Mouse (Mus musculus): ENCODE measurements around the gene Suz12. TPM values are rescaled to one million over a fixed set of nuclear protein-coding genes. Genes with fewer than 3 reads are reported as not detected.

Gene Suz12
- polyA plus RNA-seq, 1 experiment from 2014 or later = 8.4 TPM

GRCm38 (mm10) chr11:80043419-80043817 lies 50.5 kb downstream of the Suz12 start:
- 88% methylated on average over 8 of the region's 8 CpGs for WGBS
- no peak for ATAC-seq (ENCODE audit: low FRiP score, low TSS enrichment)

GRCm38 (mm10) chr11:80046856-80047255 lies 54.0 kb downstream of the Suz12 start:
- Histone ChIP-seq H3K4me2 (replicated peaks; ENCODE audit: low read depth) (no peak overlapping the region), H3K36me3 (ENCODE audit: control insufficient read depth, insufficient read depth, low read length) (0 out of 2 replicates have a peak, but pooled peaks cover 5% of the 10 kb centered on the region), H3K4me1 (replicated peaks; ENCODE audit: control insufficient read depth, insufficient read depth) (no peaks in the 10 kb centered on the region), H3K4me3 (ENCODE audit: low read depth, low read length) (no peak overlapping the region), H3K9me3 (ENCODE audit: control insufficient read depth, low read length) (no peaks in the 10 kb centered on the region), H3K27ac (replicated peaks) (no peak overlapping the region), H3K27me3 (ENCODE audit: control insufficient read depth, insufficient read depth, low read length) (no peaks in the 10 kb centered on the region), H3K9ac (ENCODE audit: low read length) (no peak overlapping the region)
- TF ChIP-seq CTCF (IDR thresholded peaks at IDR 0.05; ENCODE audit: low read depth) (no peak), EP300 (optimal IDR thresholded peaks at IDR 0.05) (no peak)
- 62% methylated on average over 7 of the region's 7 CpGs for WGBS
- ATAC-seq (ENCODE audit: low FRiP score, low TSS enrichment) = no peak
- DNase-seq (ENCODE audit: low spot score) = no peak

More at GRCm38 (mm10) chr11:80043419-80043817, 50.5 kb downstream of the Suz12 start:
- Histone ChIP-seq H3K4me1 (replicated peaks; ENCODE audit: control insufficient read depth, insufficient read depth) (no peaks in the 10 kb centered on the region), H3K36me3 (ENCODE audit: control insufficient read depth, insufficient read depth, low read length) (0 out of 2 replicates have a peak, but pooled peaks cover 5% of the 10 kb centered on the region), H3K27me3 (ENCODE audit: control insufficient read depth, insufficient read depth, low read length) (no peaks in the 10 kb centered on the region), H3K27ac (replicated peaks) (no peak overlapping the region), H3K4me2 (replicated peaks; ENCODE audit: low read depth) (no peak overlapping the region), H3K9me3 (ENCODE audit: control insufficient read depth, low read length) (no peaks in the 10 kb centered on the region), H3K4me3 (ENCODE audit: low read depth, low read length) (no peak overlapping the region), H3K9ac (ENCODE audit: low read length) (no peak overlapping the region)
- no peak for DNase-seq (ENCODE audit: low spot score)
- TF ChIP-seq EP300 (optimal IDR thresholded peaks at IDR 0.05) (no peak), CTCF (IDR thresholded peaks at IDR 0.05; ENCODE audit: low read depth) (no peak)

DNA sequence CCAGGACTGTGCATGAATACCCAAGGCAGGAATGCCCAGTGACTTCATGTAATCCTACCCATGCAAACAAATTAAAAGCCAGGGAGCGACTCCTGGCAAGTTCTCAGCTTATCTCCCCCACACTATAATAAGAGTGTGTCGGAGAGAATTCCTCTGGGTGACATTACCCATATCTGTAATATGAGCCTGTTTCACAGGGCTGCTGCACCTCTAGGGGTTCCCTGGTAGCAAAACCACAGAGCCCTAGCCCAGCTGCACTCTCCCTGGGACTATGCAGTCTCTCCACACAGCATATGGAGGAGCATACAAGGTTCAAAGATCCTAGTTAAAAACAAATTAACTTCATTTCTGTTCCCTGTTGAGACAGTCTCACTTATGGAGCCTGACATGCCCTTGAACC lies 57.2 kb downstream of the Suz12 start:
- DNase-seq (ENCODE audit: low spot score) = no peak
- peak; percentile 42; the same call in 1 of the 2 replicates for ATAC-seq (ENCODE audit: low FRiP score, low TSS enrichment)
- TF ChIP-seq EP300 (optimal IDR thresholded peaks at IDR 0.05) (no peak), CTCF (IDR thresholded peaks at IDR 0.05; ENCODE audit: low read depth) (no peak)
- Histone ChIP-seq H3K36me3 (ENCODE audit: control insufficient read depth, insufficient read depth, low read length) (peaks cover 5% of the 10 kb centered on the region; the same call in 1 of the 2 replicates), H3K9ac (ENCODE audit: low read length) (no peak overlapping the region), H3K27ac (replicated peaks) (no peak overlapping the region), H3K4me1 (replicated peaks; ENCODE audit: control insufficient read depth, insufficient read depth) (no peaks in the 10 kb centered on the region), H3K27me3 (ENCODE audit: control insufficient read depth, insufficient read depth, low read length) (no peaks in the 10 kb centered on the region), H3K9me3 (ENCODE audit: control insufficient read depth, low read length) (no peaks in the 10 kb centered on the region), H3K4me2 (replicated peaks; ENCODE audit: low read depth) (no peak overlapping the region), H3K4me3 (ENCODE audit: low read depth, low read length) (no peak overlapping the region)
- 43% methylated on average over 2 of the region's 2 CpGs for WGBS

- H3K4me1 ChIP-seq (replicated peaks; ENCODE audit: control insufficient read depth, insufficient read depth) = no peaks in the 10 kb centered on the region
- DNase-seq (ENCODE audit: low spot score) (no peak), ATAC-seq (ENCODE audit: low FRiP score, low TSS enrichment) (no peak)
- TF ChIP-seq CTCF (IDR thresholded peaks at IDR 0.05; ENCODE audit: low read depth) = no peak
- TF ChIP-seq EP300 (optimal IDR thresholded peaks at IDR 0.05) = no peak
- WGBS = 64% methylated on average over 7 of the region's 7 CpGs
- H3K27me3 ChIP-seq (ENCODE audit: control insufficient read depth, insufficient read depth, low read length) = no peaks in the 10 kb centered on the region
- no peak overlapping the region for H3K9ac ChIP-seq (ENCODE audit: low read length)
- H3K36me3 ChIP-seq (ENCODE audit: control insufficient read depth, insufficient read depth, low read length) = peaks cover 5% of the 10 kb centered on the region; the same call in 1 of the 2 replicates
- H3K4me3 ChIP-seq (ENCODE audit: low read depth, low read length) = no peak overlapping the region
- H3K9me3 ChIP-seq (ENCODE audit: control insufficient read depth, low read length) = no peaks in the 10 kb centered on the region
- no peak overlapping the region for H3K4me2 ChIP-seq (replicated peaks; ENCODE audit: low read depth)
- H3K27ac ChIP-seq (replicated peaks) = no peak overlapping the region
Measured at GRCm38 (mm10) chr11:80052456-80052855, 59.5 kb downstream of the Suz12 start.

GRCm38 (mm10) chr11:80053171-80053570 lies 60.3 kb downstream of the Suz12 start:
- Histone ChIP-seq H3K9ac (ENCODE audit: low read length) (no peak overlapping the region), H3K4me3 (ENCODE audit: low read depth, low read length) (no peak overlapping the region), H3K36me3 (ENCODE audit: control insufficient read depth, insufficient read depth, low read length) (peaks cover 5% of the 10 kb centered on the region), H3K27me3 (ENCODE audit: control insufficient read depth, insufficient read depth, low read length) (no peaks in the 10 kb centered on the region), H3K27ac (replicated peaks) (no peak overlapping the region), H3K4me1 (replicated peaks; ENCODE audit: control insufficient read depth, insufficient read depth) (no peaks in the 10 kb centered on the region), H3K9me3 (ENCODE audit: control insufficient read depth, low read length) (no peaks in the 10 kb centered on the region), H3K4me2 (replicated peaks; ENCODE audit: low read depth) (no peak overlapping the region)
- DNase-seq (ENCODE audit: low spot score) = no peak
- no peak for TF ChIP-seq EP300 (optimal IDR thresholded peaks at IDR 0.05)
- no peak for TF ChIP-seq CTCF (IDR thresholded peaks at IDR 0.05; ENCODE audit: low read depth)
- 87% methylated on average over 5 of the region's 5 CpGs for WGBS
- no peak for ATAC-seq (ENCODE audit: low FRiP score, low TSS enrichment)

- H3K4me1 ChIP-seq (replicated peaks; ENCODE audit: control insufficient read depth, insufficient read depth) = no peaks in the 10 kb centered on the region
- H3K27me3 ChIP-seq (ENCODE audit: control insufficient read depth, insufficient read depth, low read length) = no peaks in the 10 kb centered on the region
- no peaks in the 10 kb centered on the region for H3K9me3 ChIP-seq (ENCODE audit: control insufficient read depth, low read length)
- no peak for DNase-seq (ENCODE audit: low spot score)
- H3K4me3 ChIP-seq (ENCODE audit: low read depth, low read length) = no peak overlapping the region
- 34% methylated on average over 4 of the region's 4 CpGs for WGBS
- H3K9ac ChIP-seq (ENCODE audit: low read length) = no peak overlapping the region
- ATAC-seq (ENCODE audit: low FRiP score, low TSS enrichment) = no peak
- peaks cover 3% of the 10 kb centered on the region for H3K36me3 ChIP-seq (ENCODE audit: control insufficient read depth, insufficient read depth, low read length)
- no peak overlapping the region for H3K27ac ChIP-seq (replicated peaks)
- H3K4me2 ChIP-seq (replicated peaks; ENCODE audit: low read depth) = no peak overlapping the region
- TF ChIP-seq CTCF (IDR thresholded peaks at IDR 0.05; ENCODE audit: low read depth) (no peak), EP300 (optimal IDR thresholded peaks at IDR 0.05) (no peak)
Measured at GRCm38 (mm10) chr11:80054659-80055058, 61.8 kb downstream of the Suz12 start.
